Mouse (Mus musculus): ENCODE measurements at regions not wholly inside any gene's neighbourhood (a gene's known extent, or its start where the extent isn't known, plus 50 kb on each side); places are given as distances from the start of the nearest gene placed in this dataset.

GRCm38 (mm10) chr3:52663161-52663602 lies 353.9 kb downstream of the Cog6 start:
- Histone ChIP-seq H3K4me1 (no peaks in the 10 kb centered on the region), H3K27ac (no peak overlapping the region), H3K4me2 (no peak overlapping the region), H3K4me3 (no peak overlapping the region), H3K9ac (no peak overlapping the region), H3K36me3 (no peaks in the 10 kb centered on the region), H3K27me3 (replicated peaks) (no peaks in the 10 kb centered on the region), H3K9me3 (replicated peaks) (no peaks in the 10 kb centered on the region)
- ATAC-seq: no peak
- WGBS (ENCODE audit: insufficient replicate concordance): 60% methylated on average over 5 of the region's 5 CpGs

GRCm38 (mm10) chr3:52662164-52662908 lies 354.7 kb downstream of the Cog6 start:
- Histone ChIP-seq H3K4me3 (no peak overlapping the region), H3K4me2 (no peak overlapping the region), H3K27me3 (replicated peaks) (no peaks in the 10 kb centered on the region), H3K27ac (no peak overlapping the region), H3K9me3 (replicated peaks) (no peaks in the 10 kb centered on the region), H3K4me1 (no peaks in the 10 kb centered on the region), H3K36me3 (no peaks in the 10 kb centered on the region), H3K9ac (no peak overlapping the region)
- WGBS (ENCODE audit: insufficient replicate concordance): 72% methylated on average over 15 of the region's 15 CpGs
- no peak for ATAC-seq

- Histone ChIP-seq H3K4me3 (no peak overlapping the region), H3K36me3 (no peaks in the 10 kb centered on the region), H3K4me1 (no peaks in the 10 kb centered on the region), H3K9me3 (replicated peaks) (no peaks in the 10 kb centered on the region), H3K27ac (no peak overlapping the region), H3K27me3 (replicated peaks) (no peaks in the 10 kb centered on the region), H3K4me2 (no peak overlapping the region), H3K9ac (no peak overlapping the region)
- WGBS (ENCODE audit: insufficient replicate concordance): 44% methylated on average over 5 of the region's 5 CpGs
- ATAC-seq: no peak
These were observed 364.0 kb downstream of the Cog6 start for GRCm38 (mm10) chr3:52653006-52653405.

- H3K27ac ChIP-seq: no peak overlapping the region
- ATAC-seq: no peak
- H3K4me3 ChIP-seq: no peak overlapping the region
- no peaks in the 10 kb centered on the region for H3K27me3 ChIP-seq (replicated peaks)
- no peak overlapping the region for H3K4me2 ChIP-seq
- no peak overlapping the region for H3K9ac ChIP-seq
- H3K4me1 ChIP-seq: no peaks in the 10 kb centered on the region
- no peaks in the 10 kb centered on the region for H3K36me3 ChIP-seq
- 70% methylated on average over 2 of the region's 2 CpGs for WGBS (ENCODE audit: insufficient replicate concordance)
- H3K9me3 ChIP-seq (replicated peaks): no peaks in the 10 kb centered on the region
These were observed 364.6 kb downstream of the Cog6 start for GRCm38 (mm10) chr3:52652476-52652870.

GRCm38 (mm10) chr3:52651862-52652475 lies 365.1 kb downstream of the Cog6 start:
- Histone ChIP-seq H3K4me1 (no peaks in the 10 kb centered on the region), H3K27ac (no peak overlapping the region), H3K27me3 (replicated peaks) (no peaks in the 10 kb centered on the region), H3K36me3 (no peaks in the 10 kb centered on the region), H3K9me3 (replicated peaks) (no peaks in the 10 kb centered on the region), H3K9ac (no peak overlapping the region), H3K4me2 (no peak overlapping the region), H3K4me3 (no peak overlapping the region)
- 56% methylated on average over 7 of the region's 7 CpGs for WGBS (ENCODE audit: insufficient replicate concordance)
- ATAC-seq: no peak

- Histone ChIP-seq H3K9me3 (replicated peaks) (no peaks in the 10 kb centered on the region), H3K4me3 (no peak overlapping the region), H3K27ac (no peak overlapping the region), H3K36me3 (no peaks in the 10 kb centered on the region), H3K27me3 (replicated peaks) (no peaks in the 10 kb centered on the region), H3K9ac (no peak overlapping the region), H3K4me1 (no peaks in the 10 kb centered on the region), H3K4me2 (no peak overlapping the region)
- no peak for ATAC-seq
- 58% methylated on average over 3 of the region's 3 CpGs for WGBS (ENCODE audit: insufficient replicate concordance)
These were observed 367.0 kb downstream of the Cog6 start for GRCm38 (mm10) chr3:52650071-52650470.

- WGBS (ENCODE audit: insufficient replicate concordance): 70% methylated on average over 4 of the region's 4 CpGs
These were observed 368.1 kb downstream of the Cog6 start for GRCm38 (mm10) chr3:52648836-52649500.

GRCm38 (mm10) chr3:52647900-52648299 lies 369.1 kb downstream of the Cog6 start:
- Histone ChIP-seq H3K9ac (no peak overlapping the region), H3K4me2 (no peak overlapping the region), H3K27ac (no peak overlapping the region), H3K27me3 (replicated peaks) (no peaks in the 10 kb centered on the region), H3K4me1 (no peaks in the 10 kb centered on the region), H3K9me3 (replicated peaks) (no peaks in the 10 kb centered on the region), H3K4me3 (no peak overlapping the region), H3K36me3 (no peaks in the 10 kb centered on the region)
- 83% methylated on average over 5 of the region's 5 CpGs for WGBS (ENCODE audit: insufficient replicate concordance)
- no peak for ATAC-seq

More at GRCm38 (mm10) chr3:52648836-52649500, 368.1 kb downstream of the Cog6 start:
- no peaks in the 10 kb centered on the region for H3K4me1 ChIP-seq
- H3K27me3 ChIP-seq (replicated peaks): no peaks in the 10 kb centered on the region
- H3K9me3 ChIP-seq (replicated peaks): no peaks in the 10 kb centered on the region
- H3K9ac ChIP-seq: no peak overlapping the region
- no peaks in the 10 kb centered on the region for H3K36me3 ChIP-seq
- H3K4me2 ChIP-seq: no peak overlapping the region
- no peak overlapping the region for H3K4me3 ChIP-seq
- H3K27ac ChIP-seq: no peak overlapping the region
- no peak for ATAC-seq

GRCm38 (mm10) chr3:52647161-52647692 lies 369.8 kb downstream of the Cog6 start:
- Histone ChIP-seq H3K27me3 (replicated peaks) (no peaks in the 10 kb centered on the region), H3K36me3 (no peaks in the 10 kb centered on the region), H3K4me1 (no peaks in the 10 kb centered on the region), H3K4me2 (no peak overlapping the region), H3K27ac (no peak overlapping the region), H3K4me3 (no peak overlapping the region), H3K9me3 (replicated peaks) (no peaks in the 10 kb centered on the region), H3K9ac (no peak overlapping the region)
- no peak for ATAC-seq
- WGBS (ENCODE audit: insufficient replicate concordance): 78% methylated on average over 10 of the region's 10 CpGs

- ATAC-seq: no peak
- no peaks in the 10 kb centered on the region for H3K36me3 ChIP-seq
- no peaks in the 10 kb centered on the region for H3K9me3 ChIP-seq (replicated peaks)
- H3K4me2 ChIP-seq: no peak overlapping the region
- H3K9ac ChIP-seq: no peak overlapping the region
- H3K4me1 ChIP-seq: 0 out of 2 replicates have a peak, but pooled peaks cover 3% of the 10 kb centered on the region
- H3K27ac ChIP-seq: no peak overlapping the region
- 76% methylated on average over 12 of the region's 12 CpGs for WGBS (ENCODE audit: insufficient replicate concordance)
- H3K27me3 ChIP-seq (replicated peaks): no peaks in the 10 kb centered on the region
- H3K4me3 ChIP-seq: no peak overlapping the region
These were observed 371.9 kb downstream of the Cog6 start for GRCm38 (mm10) chr3:52645156-52645555.

- H3K4me2 ChIP-seq: no peak overlapping the region
- H3K9me3 ChIP-seq (replicated peaks): no peaks in the 10 kb centered on the region
- no peak for ATAC-seq
- H3K27ac ChIP-seq: no peak overlapping the region
- H3K4me3 ChIP-seq: no peak overlapping the region
- 0 out of 2 replicates have a peak, but pooled peaks cover 3% of the 10 kb centered on the region for H3K4me1 ChIP-seq
- no peaks in the 10 kb centered on the region for H3K27me3 ChIP-seq (replicated peaks)
- 35% methylated on average over 16 of the region's 16 CpGs for WGBS (ENCODE audit: insufficient replicate concordance)
- H3K9ac ChIP-seq: no peak overlapping the region
- H3K36me3 ChIP-seq: no peaks in the 10 kb centered on the region
These were observed 372.6 kb downstream of the Cog6 start for GRCm38 (mm10) chr3:52644178-52645128.

Data from liver, embryonic 12.5 days (tissue).